Mouse (Mus musculus) embryonic stem cell, embryonic (primary cell): ENCODE data around the gene Rad23b.

Source experiments
- CTCF ChIA-PET, 4 experiments: fragments of 300-600 bp in 2 of 4; fragments of 350-600 bp in 2 of 4; sonication (Branson Sonifier 250); formaldehyde crosslinking; loops; one replicate each; lab custom pipeline; 2022; ENCODE audit warnings: inconsistent platforms in 2 of 4; lab: Charles Lee
- POLR2A ChIA-PET, 4 experiments: fragments of 300-600 bp in 2 of 4; fragments of 350-600 bp in 2 of 4; sonication (Branson Sonifier 250); formaldehyde crosslinking; loops; one replicate each; lab custom pipeline; 2022; ENCODE audit warnings: antibody characterized with exemption in 4 of 4, inconsistent platforms in 1 of 4; lab: Charles Lee

Gene Rad23b

GRCm38 (mm10) chr4:55397911-55398762 lies 48.3 kb downstream of the Rad23b start:
- POLR2A ChIA-PET = interaction anchor here (0.6 to 4.3 kb wide), 42 partner anchors 8 to 136 kb away, joined by 3 to 22 read pairs (median 4); partner anchors contain the start of gene Klf4 (in 2 of the 4)
- CTCF ChIA-PET = interaction anchor here in 3 of 4 experiments (0.6 to 1.4 kb wide), 8 partner anchors 8 to 1978 kb away, joined by 3 to 10 read pairs (median 3); no protein-coding TSS in a partner anchor

GRCm38 (mm10) chr4:55398901-55399300 lies 49.1 kb downstream of the Rad23b start:
- CTCF ChIA-PET = interaction anchor here in 3 of 4 experiments (0.5 to 1.2 kb wide), 8 partner anchors 8 to 1979 kb away, joined by 3 to 10 read pairs (median 3); no protein-coding TSS in a partner anchor
- POLR2A ChIA-PET = interaction anchor here (0.6 to 4.3 kb wide), 45 partner anchors 7 to 294 kb away, joined by 3 to 22 read pairs (median 4); partner anchors contain the start of gene Klf4 (in 2 of the 4)

GRCm38 (mm10) chr4:55405329-55405728 lies 55.5 kb downstream of the Rad23b start:
- ChIA-PET POLR2A (interaction anchor here in 3 of 4 experiments (0.8 to 1.9 kb wide), 11 partner anchors 21 to 127 kb away, joined by 3 to 8 read pairs (median 4); partner anchors contain the start of gene Klf4 (in 1 of the 3)), CTCF (no interaction called here)

GRCm38 (mm10) chr4:55406558-55406957 lies 56.7 kb downstream of the Rad23b start:
- ChIA-PET CTCF (interaction anchor here in 1 of 4 experiments (1.2 kb wide), 1 partner anchor 8 kb away, joined by 3 read pairs; no protein-coding TSS in a partner anchor), POLR2A (interaction anchor here in 3 of 4 experiments (0.6 to 1.9 kb wide), 15 partner anchors 8 to 126 kb away, joined by 3 to 8 read pairs (median 3); partner anchors contain the start of gene Klf4 (in 2 of the 3))

GRCm38 (mm10) chr4:55408081-55408480 lies 58.2 kb downstream of the Rad23b start:
- CTCF ChIA-PET = no interaction called here

GRCm38 (mm10) chr4:55409025-55409424 lies 59.2 kb downstream of the Rad23b start:
- ChIA-PET POLR2A (interaction anchor here in 2 of 4 experiments (0.7 to 2.2 kb wide), 14 partner anchors 9 to 68 kb away, joined by 3 to 10 read pairs (median 4); no protein-coding TSS in a partner anchor), CTCF (interaction anchor here in 1 of 4 experiments (0.7 kb wide), 1 partner anchor 641 kb away, joined by 6 read pairs; no protein-coding TSS in a partner anchor)

More at GRCm38 (mm10) chr4:55408081-55408480, 58.2 kb downstream of the Rad23b start:
- POLR2A ChIA-PET = interaction anchor here in 2 of 4 experiments (0.5 to 1.3 kb wide), 6 partner anchors 10 to 68 kb away, joined by 3 to 4 read pairs (median 3); no protein-coding TSS in a partner anchor

- CTCF ChIA-PET = interaction anchor here in 1 of 4 experiments (0.7 kb wide), 1 partner anchor 641 kb away, joined by 6 read pairs; no protein-coding TSS in a partner anchor
- POLR2A ChIA-PET = interaction anchor here in 2 of 4 experiments (0.6 to 2.2 kb wide), 18 partner anchors 10 to 716 kb away, joined by 3 to 10 read pairs (median 4); no protein-coding TSS in a partner anchor
These were observed 59.9 kb downstream of the Rad23b start for GRCm38 (mm10) chr4:55409578-55410224.

GRCm38 (mm10) chr4:55415864-55416263 lies 66.0 kb downstream of the Rad23b start:
- CTCF ChIA-PET = interaction anchor here in 3 of 4 experiments (0.5 to 1.1 kb wide), 3 partner anchors 18 to 137 kb away, joined by 3 to 6 read pairs (median 3); no protein-coding TSS in a partner anchor
- POLR2A ChIA-PET = interaction anchor here in 2 of 4 experiments (0.7 to 2.1 kb wide), 8 partner anchors 8 to 182 kb away, joined by 3 to 7 read pairs (median 3); no protein-coding TSS in a partner anchor

GRCm38 (mm10) chr4:55426250-55426649 lies 76.4 kb downstream of the Rad23b start:
- CTCF ChIA-PET = no interaction called here

More at GRCm38 (mm10) chr4:55426250-55426649, 76.4 kb downstream of the Rad23b start:
- POLR2A ChIA-PET = interaction anchor here in 3 of 4 experiments (1.1 to 2.7 kb wide), 9 partner anchors 8 to 59 kb away, joined by 3 to 14 read pairs (median 5); no protein-coding TSS in a partner anchor
